Mouse (Mus musculus) heart, embryonic 15.5 days (tissue): Measurements from ENCODE around the gene Cacna1d. TPM values are rescaled to one million over a fixed set of nuclear protein-coding genes. Genes with fewer than 3 reads are reported as not detected.

Source experiments
- ATAC-seq: fragments of 200-750 bp; cut with Nextera tagmentation; replicated peaks from 2 replicates; pipeline ENCODE4 v1.8.0; 2017; ENCODE audit warnings: low read depth, moderate TSS enrichment; ENCODE audit not compliant: insufficient number of reproducible peaks, insufficient read depth, low FRiP score
- H3K27ac ChIP-seq: fragments of 300-500 bp; sonication (generic); 2 replicates; pipeline ENCODE4 v1.5.1; 2015; ENCODE audit warnings: mild to moderate bottlenecking, inconsistent platforms
- H3K27me3 ChIP-seq: fragments of 300-500 bp; sonication (generic); 2 replicates; pipeline ENCODE4 v1.6.1; 2015; ENCODE audit warnings: inconsistent platforms
- H3K36me3 ChIP-seq: fragments of 300-500 bp; sonication (generic); 2 replicates; pipeline ENCODE4 v1.6.1; 2015; ENCODE audit warnings: mild to moderate bottlenecking, inconsistent platforms
- H3K4me1 ChIP-seq: fragments of 300-500 bp; sonication (generic); replicated peaks from 2 replicates; pipeline ENCODE4 v1.6.1; 2015; ENCODE audit warnings: inconsistent platforms
- H3K4me2 ChIP-seq: fragments of 300-500 bp; sonication (generic); 2 replicates; pipeline ENCODE4 v1.6.1; 2015; ENCODE audit warnings: inconsistent platforms, mild to moderate bottlenecking, moderate library complexity
- H3K4me3 ChIP-seq: fragments of 300-500 bp; sonication (generic); 2 replicates; pipeline ENCODE4 v1.5.1; 2015; ENCODE audit warnings: mild to moderate bottlenecking, inconsistent platforms
- H3K9ac ChIP-seq: fragments of 300-500 bp; sonication (generic); 2 replicates; pipeline ENCODE4 v1.6.1; 2015; ENCODE audit warnings: mild to moderate bottlenecking, inconsistent platforms
- H3K9me3 ChIP-seq: fragments of 300-500 bp; sonication (generic); replicated peaks from 2 replicates; pipeline ENCODE4 v1.6.1; 2016; ENCODE audit warnings: inconsistent platforms
- WGBS: fragments of 180-500 bp; shearing (Covaris S2); methylation state at CpG from one replicate; pipeline ENCODE4 v1.1.7; 2015; ENCODE audit warnings: mixed read lengths; 5-methylcytosine and 5-hydroxymethylcytosine counted together
- polyA plus RNA-seq: library from polyadenylated mRNA; unstranded; fragments of >200 nt; fragmentation: Nextera tagmentation; extraction: Ambion mirVana; gene quantifications from 2 replicates; pipeline ENCODE4 v1.2.1, GENCODE M21; 2015

Cacna1d gene
- polyA plus RNA-seq, 1 experiment from 2014 or later, result 7.2 TPM

GRCm38 (mm10) chr14:30327452-30327851, 163.8 kb downstream of the Cacna1d start:
- Histone ChIP-seq H3K4me1 (peaks cover 14% of the 10 kb centered on the region), H3K4me2 (no peak overlapping the region), H3K9ac (no peak overlapping the region), H3K9me3 (no peaks in the 10 kb centered on the region), H3K27ac (no peak overlapping the region), H3K27me3 (no peaks in the 10 kb centered on the region), H3K4me3 (no peak overlapping the region), H3K36me3 (no peaks in the 10 kb centered on the region)
- WGBS, result 62% methylated on average over 7 of the region's 7 CpGs
- ATAC-seq, result no peak

GRCm38 (mm10) chr14:30327051-30327450, 164.2 kb downstream of the Cacna1d start:
- Histone ChIP-seq H3K27ac (no peak overlapping the region), H3K36me3 (no peaks in the 10 kb centered on the region), H3K27me3 (no peaks in the 10 kb centered on the region), H3K4me3 (no peak overlapping the region), H3K4me2 (no peak overlapping the region), H3K9ac (no peak overlapping the region), H3K9me3 (no peaks in the 10 kb centered on the region), H3K4me1 (peaks cover 14% of the 10 kb centered on the region)
- 43% methylated on average over 8 of the region's 8 CpGs for WGBS
- no peak for ATAC-seq

GRCm38 (mm10) chr14:30326226-30326625, 165.0 kb downstream of the Cacna1d start:
- Histone ChIP-seq H3K4me3 (no peak overlapping the region), H3K27me3 (no peaks in the 10 kb centered on the region), H3K4me2 (no peak overlapping the region), H3K9me3 (no peaks in the 10 kb centered on the region), H3K4me1 (peaks cover 14% of the 10 kb centered on the region), H3K27ac (peak overlapping the region; percentile 39; the same call in 1 of the 2 replicates), H3K9ac (no peak overlapping the region), H3K36me3 (no peaks in the 10 kb centered on the region)
- ATAC-seq, result 0 out of 2 replicates have a peak, but pooled peaks have one; percentile 47
- 59% methylated on average over 4 of the region's 4 CpGs for WGBS

- Histone ChIP-seq H3K36me3 (no peaks in the 10 kb centered on the region), H3K27me3 (no peaks in the 10 kb centered on the region), H3K9me3 (no peaks in the 10 kb centered on the region), H3K4me2 (no peak overlapping the region), H3K9ac (no peak overlapping the region), H3K4me3 (no peak overlapping the region), H3K27ac (no peak overlapping the region), H3K4me1 (peaks cover 14% of the 10 kb centered on the region)
- no peak for ATAC-seq
- WGBS, result 66% methylated on average over 5 of the region's 5 CpGs
Measured at GRCm38 (mm10) chr14:30324994-30325393, 166.3 kb downstream of the Cacna1d start.

- WGBS, result 82% methylated on average over 9 of the region's 9 CpGs
- no peak overlapping the region for H3K4me2 ChIP-seq
- H3K27me3 ChIP-seq, result no peaks in the 10 kb centered on the region
- no peak overlapping the region for H3K27ac ChIP-seq
- H3K9me3 ChIP-seq, result no peaks in the 10 kb centered on the region
- H3K4me1 ChIP-seq, result no peaks in the 10 kb centered on the region
- H3K9ac ChIP-seq, result no peak overlapping the region
- ATAC-seq, result no peak
- H3K36me3 ChIP-seq, result no peaks in the 10 kb centered on the region
- H3K4me3 ChIP-seq, result no peak overlapping the region
Measured at GRCm38 (mm10) chr14:30318715-30319437, 172.4 kb downstream of the Cacna1d start.

- Histone ChIP-seq H3K27ac (no peak overlapping the region), H3K9ac (no peak overlapping the region), H3K4me2 (no peak overlapping the region), H3K36me3 (no peaks in the 10 kb centered on the region), H3K9me3 (no peaks in the 10 kb centered on the region), H3K4me1 (no peaks in the 10 kb centered on the region), H3K27me3 (no peaks in the 10 kb centered on the region), H3K4me3 (no peak overlapping the region)
- no peak for ATAC-seq
- WGBS, result 88% methylated on average over 12 of the region's 12 CpGs
Measured at GRCm38 (mm10) chr14:30318293-30318692, 173.0 kb downstream of the Cacna1d start.

GRCm38 (mm10) chr14:30317616-30318015, 173.6 kb downstream of the Cacna1d start:
- no peaks in the 10 kb centered on the region for H3K9me3 ChIP-seq
- H3K4me1 ChIP-seq, result no peaks in the 10 kb centered on the region
- no peak overlapping the region for H3K4me2 ChIP-seq
- ATAC-seq, result no peak
- H3K9ac ChIP-seq, result no peak overlapping the region
- no peaks in the 10 kb centered on the region for H3K27me3 ChIP-seq
- no peak overlapping the region for H3K4me3 ChIP-seq
- WGBS, result 81% methylated on average over 10 of the region's 10 CpGs
- no peak overlapping the region for H3K27ac ChIP-seq
- no peaks in the 10 kb centered on the region for H3K36me3 ChIP-seq

GRCm38 (mm10) chr14:30311206-30311889, 179.9 kb downstream of the Cacna1d start:
- Histone ChIP-seq H3K27ac (no peak overlapping the region), H3K4me1 (peaks cover 14% of the 10 kb centered on the region), H3K4me2 (no peak overlapping the region), H3K9me3 (no peaks in the 10 kb centered on the region), H3K27me3 (no peaks in the 10 kb centered on the region), H3K36me3 (no peaks in the 10 kb centered on the region), H3K9ac (no peak overlapping the region), H3K4me3 (no peak overlapping the region)
- ATAC-seq, result no peak; the same call in 1 of the 2 replicates
- 37% methylated on average over 13 of the region's 13 CpGs for WGBS

GRCm38 (mm10) chr14:30310236-30310635, 181.0 kb downstream of the Cacna1d start:
- no peak overlapping the region for H3K9ac ChIP-seq
- no peaks in the 10 kb centered on the region for H3K36me3 ChIP-seq
- 80% methylated on average over 10 of the region's 10 CpGs for WGBS
- no peak overlapping the region for H3K27ac ChIP-seq
- H3K4me1 ChIP-seq, result peaks cover 14% of the 10 kb centered on the region
- no peak overlapping the region for H3K4me3 ChIP-seq
- no peaks in the 10 kb centered on the region for H3K27me3 ChIP-seq
- no peak overlapping the region for H3K4me2 ChIP-seq
- no peaks in the 10 kb centered on the region for H3K9me3 ChIP-seq
- no peak for ATAC-seq

- 78% methylated on average over 6 of the region's 6 CpGs for WGBS
- no peaks in the 10 kb centered on the region for H3K9me3 ChIP-seq
- no peaks in the 10 kb centered on the region for H3K36me3 ChIP-seq
- no peak for ATAC-seq
- H3K27ac ChIP-seq, result no peak overlapping the region
- peaks cover 7% of the 10 kb centered on the region for H3K4me1 ChIP-seq
- H3K27me3 ChIP-seq, result no peaks in the 10 kb centered on the region
- H3K4me3 ChIP-seq, result no peak overlapping the region
- no peak overlapping the region for H3K9ac ChIP-seq
- H3K4me2 ChIP-seq, result no peak overlapping the region
Measured at GRCm38 (mm10) chr14:30306221-30306620, 185.0 kb downstream of the Cacna1d start.

GRCm38 (mm10) chr14:30299946-30300345, 191.3 kb downstream of the Cacna1d start:
- no peak overlapping the region for H3K27ac ChIP-seq
- no peaks in the 10 kb centered on the region for H3K36me3 ChIP-seq
- no peaks in the 10 kb centered on the region for H3K4me1 ChIP-seq
- WGBS, result 82% methylated on average over 7 of the region's 7 CpGs
- ATAC-seq, result no peak
- H3K9ac ChIP-seq, result no peak overlapping the region
- no peaks in the 10 kb centered on the region for H3K27me3 ChIP-seq
- no peaks in the 10 kb centered on the region for H3K9me3 ChIP-seq
- no peak overlapping the region for H3K4me2 ChIP-seq
- no peak overlapping the region for H3K4me3 ChIP-seq

- WGBS, result 90% methylated on average over 11 of the region's 11 CpGs
- no peaks in the 10 kb centered on the region for H3K36me3 ChIP-seq
- H3K9ac ChIP-seq, result no peak overlapping the region
Measured at GRCm38 (mm10) chr14:30297492-30297891, 193.8 kb downstream of the Cacna1d start.

More at GRCm38 (mm10) chr14:30297492-30297891, 193.8 kb downstream of the Cacna1d start:
- no peaks in the 10 kb centered on the region for H3K4me1 ChIP-seq
- H3K27me3 ChIP-seq, result no peaks in the 10 kb centered on the region
- no peak for ATAC-seq
- no peak overlapping the region for H3K4me2 ChIP-seq
- no peak overlapping the region for H3K4me3 ChIP-seq
- no peaks in the 10 kb centered on the region for H3K9me3 ChIP-seq
- no peak overlapping the region for H3K27ac ChIP-seq
